Mouse (Mus musculus): ENCODE measurements around the gene Vmn1r47. TPM values are rescaled to one million over a fixed set of nuclear protein-coding genes. Genes with fewer than 3 reads are reported as not detected.
"Not testable (repeated sequence)": the region's sequence is repeated elsewhere in the genome, so short reads cannot be mapped to it uniquely, and the experiment has no call there.

The Vmn1r47 gene
- not detected for total RNA-seq (2021)
- long read RNA-seq, experiment 1 = 0 reads
- long read RNA-seq, experiment 2 = 0 reads

- H3K27ac ChIP-seq; H3K4me3 ChIP-seq; DNase-seq (ENCODE audit: low spot score in 2 of 2): not testable (repeated sequence)
Observed at GRCm38 (mm10) chr6:90015847-90016246, at the start of gene Vmn1r47. TSS of gene Vmn1r47 (plus strand) at chr6:90016147.

- no peak overlapping the region for H3K4me3 ChIP-seq
- DNase-seq (ENCODE audit: low spot score in 2 of 2) = no peak
- TF ChIP-seq CTCF (conservative IDR thresholded peaks at IDR 0.05) = no peak
- H3K27ac ChIP-seq = no peak overlapping the region
Observed at GRCm38 (mm10) chr6:89966341-89966740, 49.6 kb upstream of the Vmn1r47 start.

GRCm38 (mm10) chr6:89969013-89969412, 46.9 kb upstream of the Vmn1r47 start, which contains the start of gene Vmn1r46:
TSS of gene Vmn1r46 (plus strand) at chr6:89969313.
- TF ChIP-seq CTCF (conservative IDR thresholded peaks at IDR 0.05) = no peak
- H3K4me3 ChIP-seq = no peak within 1 kb of the TSS
- no peak for DNase-seq (ENCODE audit: low spot score in 2 of 2)
- H3K27ac ChIP-seq = no peak within 1 kb of the TSS

- no peak for DNase-seq (ENCODE audit: low spot score in 2 of 2)
- Histone ChIP-seq H3K4me3 (no peak overlapping the region), H3K27ac (no peak overlapping the region)
- TF ChIP-seq CTCF (conservative IDR thresholded peaks at IDR 0.05) = peak; percentile 38
Observed at GRCm38 (mm10) chr6:89985989-89986388, 30.0 kb upstream of the Vmn1r47 start.

- not testable (repeated sequence) for DNase-seq (ENCODE audit: low spot score in 2 of 2); H3K4me3 ChIP-seq; H3K27ac ChIP-seq
Observed at GRCm38 (mm10) chr6:90036741-90037140, 20.8 kb downstream of the Vmn1r47 start, which contains the start of gene Vmn1r48. TSS of gene Vmn1r48 (minus strand) at chr6:90036841.

Other genes starting within 250 kb of the Vmn1r47 start
- gene Vmn1r42, start 139.7 kb upstream of the Vmn1r47 start, total RNA-seq (2021) = not detected
- not detected for gene Vmn1r43, start 139.7 kb upstream of the Vmn1r47 start, total RNA-seq (2021)
- gene Vmn1r44, start 132.5 kb upstream of the Vmn1r47 start, total RNA-seq (2021) = not detected
- not detected for gene Vmn1r45, start 75.5 kb upstream of the Vmn1r47 start, total RNA-seq (2021)
- not detected for gene Vmn1r46, start 46.8 kb upstream of the Vmn1r47 start, total RNA-seq (2021)
- not detected for gene Vmn1r48, start 20.7 kb downstream of the Vmn1r47 start, total RNA-seq (2021)
- not detected for gene Vmn1r49, start 62.4 kb downstream of the Vmn1r47 start, total RNA-seq (2021)
- gene Vmn1r50, start 85.3 kb downstream of the Vmn1r47 start, total RNA-seq (2021) = not detected
- not detected for gene Vmn1r51, start 106.4 kb downstream of the Vmn1r47 start, total RNA-seq (2021)
- not detected for gene Vmn1r52, start 158.7 kb downstream of the Vmn1r47 start, total RNA-seq (2021)
- gene V1ra8, start 186.6 kb downstream of the Vmn1r47 start, total RNA-seq (2021) = not detected
- not detected for gene Vmn1r53, start 208.3 kb downstream of the Vmn1r47 start, total RNA-seq (2021)
- not detected for gene Vmn1r54, start 230.2 kb downstream of the Vmn1r47 start, total RNA-seq (2021)

Data from layer of hippocampus, adult 2 months (tissue).